Mouse (Mus musculus): ENCODE results near the gene Hspa8.

DNA sequence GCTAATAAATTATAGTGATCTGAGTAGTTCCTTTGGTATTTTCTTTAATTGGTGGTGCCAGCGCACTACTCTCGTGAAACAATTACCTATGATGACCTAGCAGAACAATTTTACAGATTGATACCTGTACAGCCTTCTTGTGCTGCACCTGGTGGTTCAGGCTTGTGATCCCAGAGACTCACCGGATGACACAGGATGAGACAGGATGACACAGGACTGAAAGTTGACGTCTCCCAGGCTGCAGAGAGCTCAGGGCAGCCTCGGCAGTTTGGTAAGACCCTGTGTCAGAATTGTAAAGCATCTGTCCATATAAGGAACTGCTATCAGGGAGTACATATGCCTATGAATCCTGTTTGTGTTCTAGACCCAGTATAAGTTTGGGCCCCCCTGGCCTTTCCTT lies 5.9 kb upstream of the Hspa8 start:
- TF ChIP-seq CTCF (IDR thresholded peaks at IDR 0.05; ENCODE audit: borderline replicate concordance, control insufficient read depth, extremely low read depth, insufficient read depth, low read length, poor library complexity), result no peak
- TF ChIP-seq POLR2A (IDR thresholded peaks at IDR 0.05; ENCODE audit: control insufficient read depth, extremely low read depth, insufficient read depth, low read length, poor library complexity), result no peak
